Mouse (Mus musculus): Measurements from ENCODE around the gene Hid1. TPM values are rescaled to one million over a fixed set of nuclear protein-coding genes. Genes with fewer than 3 reads are reported as not detected.
A peak's percentile ranks its signal among the peaks of the same experiment; 100 is the strongest.

Gene Hid1
- polyA plus RNA-seq, 1 experiment from 2014 or later = 1.6 TPM

DNA sequence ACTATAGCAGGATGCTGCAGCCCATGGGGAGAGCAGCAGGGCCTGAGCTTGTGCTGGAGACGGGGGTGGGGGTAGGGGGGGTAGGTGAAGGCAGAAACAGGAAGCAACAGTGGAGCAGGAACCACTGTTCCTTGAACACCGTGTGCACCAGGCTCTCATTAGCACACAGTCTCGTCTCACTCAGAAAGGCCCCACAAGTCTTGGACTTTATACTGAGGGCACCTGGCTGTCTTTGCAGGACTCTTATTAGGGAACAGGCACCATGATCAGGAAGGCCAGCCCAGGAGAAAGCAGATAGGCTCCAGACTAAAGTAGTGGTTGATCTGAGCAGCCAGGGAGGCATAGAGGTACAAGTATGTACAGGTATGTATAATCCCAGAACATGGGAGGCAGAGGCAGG is 30.2 kb downstream of the Hid1 start:
- H3K4me1 ChIP-seq (ENCODE audit: control insufficient read depth, insufficient read depth, low read length) = no peaks in the 10 kb centered on the region
- 55% methylated on average over 3 of the region's 3 CpGs for WGBS
- H3K9ac ChIP-seq (ENCODE audit: low read length) = no peak overlapping the region
- no peak overlapping the region for H3K4me2 ChIP-seq (ENCODE audit: low read depth, severe bottlenecking)
- DNase-seq (ENCODE audit: low spot score) (no peak), ATAC-seq (ENCODE audit: insufficient number of reproducible peaks, low FRiP score, low TSS enrichment, low read depth) (no peak)
- H3K27ac ChIP-seq (replicated peaks; ENCODE audit: low read depth, low read length) = no peak overlapping the region
- no peaks in the 10 kb centered on the region for H3K36me3 ChIP-seq (ENCODE audit: control insufficient read depth, insufficient read depth, low read length)
- no peak overlapping the region for H3K4me3 ChIP-seq (ENCODE audit: low read depth, low read length)
- no peaks in the 10 kb centered on the region for H3K9me3 ChIP-seq (ENCODE audit: control insufficient read depth, low read length)
- H3K27me3 ChIP-seq (ENCODE audit: control insufficient read depth, insufficient read depth, low read length) = peaks cover 34% of the 10 kb centered on the region

DNA sequence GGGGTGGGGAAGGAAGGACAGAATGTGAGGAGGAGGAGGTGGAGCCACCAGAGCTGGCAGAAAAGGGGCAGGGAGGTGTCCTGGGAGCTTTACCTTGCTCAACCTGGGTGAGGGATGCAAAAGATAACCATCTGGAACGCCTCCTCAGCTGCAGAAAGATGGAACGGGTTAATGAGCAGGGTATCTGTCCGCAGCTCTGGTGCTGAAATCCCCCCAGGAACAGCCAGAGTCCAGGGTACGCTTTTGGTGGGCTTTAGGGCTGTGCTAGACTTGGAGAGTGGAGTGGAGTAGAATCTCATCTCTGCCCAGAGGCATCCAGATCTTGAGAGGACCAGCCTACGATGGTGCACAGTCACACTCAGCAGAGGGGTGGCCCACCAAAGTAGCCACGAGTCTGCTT is 31.4 kb downstream of the Hid1 start:
- Histone ChIP-seq H3K4me2 (ENCODE audit: low read depth, severe bottlenecking) (no peak overlapping the region), H3K27ac (replicated peaks; ENCODE audit: low read depth, low read length) (no peak overlapping the region), H3K27me3 (ENCODE audit: control insufficient read depth, insufficient read depth, low read length) (peaks cover 34% of the 10 kb centered on the region), H3K36me3 (ENCODE audit: control insufficient read depth, insufficient read depth, low read length) (no peaks in the 10 kb centered on the region), H3K4me3 (ENCODE audit: low read depth, low read length) (no peak overlapping the region), H3K4me1 (ENCODE audit: control insufficient read depth, insufficient read depth, low read length) (no peaks in the 10 kb centered on the region), H3K9ac (ENCODE audit: low read length) (no peak overlapping the region), H3K9me3 (ENCODE audit: control insufficient read depth, low read length) (no peaks in the 10 kb centered on the region)
- ATAC-seq (ENCODE audit: insufficient number of reproducible peaks, low FRiP score, low TSS enrichment, low read depth) = no peak
- 18% methylated on average over 6 of the region's 6 CpGs for WGBS
- DNase-seq (ENCODE audit: low spot score) = peak; percentile 73

DNA sequence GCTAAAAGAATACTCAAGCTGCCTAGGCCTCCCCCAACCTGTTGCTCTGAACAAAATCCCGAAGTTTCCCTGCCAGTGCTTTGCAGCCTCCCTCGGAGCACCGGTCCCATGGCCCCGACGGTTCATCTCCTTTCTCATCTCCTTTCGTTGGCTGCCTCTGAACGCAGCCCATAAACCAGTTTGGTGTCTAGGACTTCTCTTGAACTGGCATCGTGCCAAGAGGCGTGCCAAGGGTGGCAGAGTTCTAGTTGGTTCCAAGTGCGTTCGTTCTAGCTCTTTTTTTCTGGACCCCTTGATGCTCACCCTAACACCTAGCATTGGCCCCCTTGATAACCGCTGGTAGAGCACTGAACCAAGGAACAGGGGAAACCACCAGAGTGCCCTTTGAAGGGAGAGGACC is 32.3 kb downstream of the Hid1 start:
- WGBS = 58% methylated on average over 12 of the region's 12 CpGs
- DNase-seq (ENCODE audit: low spot score) = no peak
- ATAC-seq (ENCODE audit: insufficient number of reproducible peaks, low FRiP score, low TSS enrichment, low read depth) = no peak

DNA sequence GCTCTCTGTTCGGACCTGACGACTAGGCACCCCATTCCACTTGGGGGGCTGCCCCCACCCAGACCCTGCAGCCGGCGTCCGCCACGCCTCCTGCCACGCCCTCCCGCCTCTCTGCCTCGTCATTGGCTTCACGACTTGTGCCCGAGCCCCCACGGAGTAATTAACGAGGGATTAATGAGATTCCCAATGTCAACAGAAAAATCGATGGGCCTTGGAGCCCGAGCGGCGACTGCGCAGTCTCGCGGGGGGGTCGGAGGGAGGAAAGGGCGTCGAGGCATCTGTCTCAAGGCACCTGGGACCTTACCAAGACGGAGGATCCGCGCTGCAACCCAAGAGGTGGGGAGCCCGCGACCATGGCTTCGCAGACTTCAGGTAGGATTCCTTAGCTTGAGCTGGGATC is 33.0 kb downstream of the Hid1 start, which contains the start of gene Otop3:
Gene Otop3, plus strand, starts transcription at position 201 of the 400 bp plus-strand sequence.
- Histone ChIP-seq H3K4me2 (ENCODE audit: low read depth, severe bottlenecking) (no peak within 1 kb of the TSS), H3K9ac (ENCODE audit: low read length) (no peak within 1 kb of the TSS), H3K36me3 (ENCODE audit: control insufficient read depth, insufficient read depth, low read length) (no peaks in the 10 kb centered on the region), H3K27ac (replicated peaks; ENCODE audit: low read depth, low read length) (no peak within 1 kb of the TSS), H3K9me3 (ENCODE audit: control insufficient read depth, low read length) (no peaks in the 10 kb centered on the region), H3K4me3 (ENCODE audit: low read depth, low read length) (no peak within 1 kb of the TSS), H3K27me3 (ENCODE audit: control insufficient read depth, insufficient read depth, low read length) (peaks cover 33% of the 10 kb centered on the region), H3K4me1 (ENCODE audit: control insufficient read depth, insufficient read depth, low read length) (no peaks in the 10 kb centered on the region)
- 5% methylated on average over 29 of the region's 29 CpGs for WGBS
- ATAC-seq (ENCODE audit: insufficient number of reproducible peaks, low FRiP score, low TSS enrichment, low read depth) = no peak
- DNase-seq (ENCODE audit: low spot score) = no peak

More for the DNA sequence above, 32.3 kb downstream of the Hid1 start:
- no peak overlapping the region for H3K4me3 ChIP-seq (ENCODE audit: low read depth, low read length)
- no peaks in the 10 kb centered on the region for H3K9me3 ChIP-seq (ENCODE audit: control insufficient read depth, low read length)
- no peak overlapping the region for H3K9ac ChIP-seq (ENCODE audit: low read length)
- no peak overlapping the region for H3K27ac ChIP-seq (replicated peaks; ENCODE audit: low read depth, low read length)
- H3K4me1 ChIP-seq (ENCODE audit: control insufficient read depth, insufficient read depth, low read length) = no peaks in the 10 kb centered on the region
- H3K4me2 ChIP-seq (ENCODE audit: low read depth, severe bottlenecking) = no peak overlapping the region
- no peaks in the 10 kb centered on the region for H3K36me3 ChIP-seq (ENCODE audit: control insufficient read depth, insufficient read depth, low read length)
- peaks cover 34% of the 10 kb centered on the region for H3K27me3 ChIP-seq (ENCODE audit: control insufficient read depth, insufficient read depth, low read length)

DNA sequence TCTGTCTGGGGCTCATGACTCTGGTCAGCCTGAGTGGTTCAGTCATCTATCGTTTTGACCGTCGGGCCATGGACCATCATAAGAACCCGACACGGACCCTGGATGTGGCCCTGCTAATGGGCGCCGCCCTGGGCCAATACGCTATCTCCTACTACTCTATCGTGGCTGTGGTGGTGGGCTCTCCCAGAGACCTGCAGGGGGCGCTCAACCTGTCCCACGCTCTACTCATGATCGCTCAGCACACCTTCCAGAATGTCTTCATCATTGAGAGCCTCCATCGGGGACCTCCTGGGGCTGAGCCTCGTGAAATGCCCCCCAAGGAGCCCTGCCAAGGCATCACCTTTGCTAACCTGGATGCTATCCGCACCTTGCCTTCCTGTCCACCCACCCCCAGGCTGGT is 38.2 kb downstream of the Hid1 start:
- DNase-seq (ENCODE audit: low spot score) (no peak), ATAC-seq (ENCODE audit: insufficient number of reproducible peaks, low FRiP score, low TSS enrichment, low read depth) (no peak)
- H3K4me1 ChIP-seq (ENCODE audit: control insufficient read depth, insufficient read depth, low read length) = no peaks in the 10 kb centered on the region
- WGBS = 71% methylated on average over 15 of the region's 15 CpGs
- H3K9ac ChIP-seq (ENCODE audit: low read length) = no peak overlapping the region
- H3K4me3 ChIP-seq (ENCODE audit: low read depth, low read length) = no peak overlapping the region
- no peak overlapping the region for H3K4me2 ChIP-seq (ENCODE audit: low read depth, severe bottlenecking)
- H3K9me3 ChIP-seq (ENCODE audit: control insufficient read depth, low read length) = no peaks in the 10 kb centered on the region
- H3K36me3 ChIP-seq (ENCODE audit: control insufficient read depth, insufficient read depth, low read length) = no peaks in the 10 kb centered on the region
- H3K27ac ChIP-seq (replicated peaks; ENCODE audit: low read depth, low read length) = no peak overlapping the region
- peaks cover 13% of the 10 kb centered on the region for H3K27me3 ChIP-seq (ENCODE audit: control insufficient read depth, insufficient read depth, low read length)

DNA sequence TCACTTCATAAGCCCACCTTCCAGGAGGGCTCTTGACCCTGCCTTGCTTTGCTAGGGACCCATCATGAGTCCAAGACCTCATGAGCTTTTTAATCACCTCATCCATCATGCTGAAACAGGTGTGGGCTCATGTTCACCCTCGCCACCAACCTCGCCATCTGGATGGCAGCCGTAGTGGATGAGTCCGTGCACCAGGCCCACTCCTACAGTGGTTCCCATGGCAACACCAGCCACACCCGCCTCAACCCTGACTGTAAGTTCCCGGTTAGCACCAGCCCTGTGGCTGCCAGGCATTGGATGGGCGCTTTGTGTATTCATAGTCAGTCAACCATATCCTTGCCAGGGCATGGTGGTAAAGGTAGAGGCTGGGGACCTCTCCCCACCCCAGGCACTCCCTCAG is 40.8 kb downstream of the Hid1 start:
- no peaks in the 10 kb centered on the region for H3K9me3 ChIP-seq (ENCODE audit: control insufficient read depth, low read length)
- no peak overlapping the region for H3K4me2 ChIP-seq (ENCODE audit: low read depth, severe bottlenecking)
- no peak overlapping the region for H3K9ac ChIP-seq (ENCODE audit: low read length)
- H3K4me1 ChIP-seq (ENCODE audit: control insufficient read depth, insufficient read depth, low read length) = 0 out of 2 replicates have a peak, but pooled peaks cover 2% of the 10 kb centered on the region
- DNase-seq (ENCODE audit: low spot score) = peak; percentile 27
- H3K27me3 ChIP-seq (ENCODE audit: control insufficient read depth, insufficient read depth, low read length) = peaks cover 30% of the 10 kb centered on the region
- H3K4me3 ChIP-seq (ENCODE audit: low read depth, low read length) = no peak overlapping the region
- H3K27ac ChIP-seq (replicated peaks; ENCODE audit: low read depth, low read length) = no peak overlapping the region
- no peaks in the 10 kb centered on the region for H3K36me3 ChIP-seq (ENCODE audit: control insufficient read depth, insufficient read depth, low read length)
- ATAC-seq (ENCODE audit: insufficient number of reproducible peaks, low FRiP score, low TSS enrichment, low read depth) = no peak
- WGBS = 51% methylated on average over 7 of the region's 7 CpGs

DNA sequence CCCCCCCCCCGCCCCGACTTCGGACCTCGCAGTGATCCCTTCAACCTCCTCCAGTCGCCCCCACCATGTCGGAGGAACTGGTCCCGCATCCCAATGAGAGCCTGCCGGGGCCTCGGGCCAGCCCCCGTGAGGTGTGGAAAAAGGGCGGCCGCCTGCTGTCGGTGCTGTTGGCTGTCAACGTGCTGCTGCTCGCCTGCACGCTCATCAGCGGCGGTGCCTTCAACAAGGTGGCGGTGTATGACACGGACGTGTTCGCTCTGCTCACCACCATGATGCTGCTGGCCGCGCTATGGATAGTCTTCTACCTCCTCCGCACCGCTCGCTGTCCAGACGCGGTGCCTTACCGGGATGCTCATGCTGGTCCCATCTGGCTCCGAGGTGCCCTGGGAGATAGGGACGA is 44.2 kb downstream of the Hid1 start:
- Histone ChIP-seq H3K4me3 (ENCODE audit: low read depth, low read length) (no peak overlapping the region), H3K4me1 (ENCODE audit: control insufficient read depth, insufficient read depth, low read length) (0 out of 2 replicates have a peak, but pooled peaks cover 2% of the 10 kb centered on the region), H3K36me3 (ENCODE audit: control insufficient read depth, insufficient read depth, low read length) (no peaks in the 10 kb centered on the region), H3K27ac (replicated peaks; ENCODE audit: low read depth, low read length) (no peak overlapping the region), H3K9me3 (ENCODE audit: control insufficient read depth, low read length) (no peaks in the 10 kb centered on the region), H3K9ac (ENCODE audit: low read length) (no peak overlapping the region), H3K4me2 (ENCODE audit: low read depth, severe bottlenecking) (no peak overlapping the region), H3K27me3 (ENCODE audit: control insufficient read depth, insufficient read depth, low read length) (peaks cover 63% of the 10 kb centered on the region)
- ATAC-seq (ENCODE audit: insufficient number of reproducible peaks, low FRiP score, low TSS enrichment, low read depth) = no peak
- 14% methylated on average over 32 of the region's 32 CpGs for WGBS
- peak; percentile 26 for DNase-seq (ENCODE audit: low spot score)

DNA sequence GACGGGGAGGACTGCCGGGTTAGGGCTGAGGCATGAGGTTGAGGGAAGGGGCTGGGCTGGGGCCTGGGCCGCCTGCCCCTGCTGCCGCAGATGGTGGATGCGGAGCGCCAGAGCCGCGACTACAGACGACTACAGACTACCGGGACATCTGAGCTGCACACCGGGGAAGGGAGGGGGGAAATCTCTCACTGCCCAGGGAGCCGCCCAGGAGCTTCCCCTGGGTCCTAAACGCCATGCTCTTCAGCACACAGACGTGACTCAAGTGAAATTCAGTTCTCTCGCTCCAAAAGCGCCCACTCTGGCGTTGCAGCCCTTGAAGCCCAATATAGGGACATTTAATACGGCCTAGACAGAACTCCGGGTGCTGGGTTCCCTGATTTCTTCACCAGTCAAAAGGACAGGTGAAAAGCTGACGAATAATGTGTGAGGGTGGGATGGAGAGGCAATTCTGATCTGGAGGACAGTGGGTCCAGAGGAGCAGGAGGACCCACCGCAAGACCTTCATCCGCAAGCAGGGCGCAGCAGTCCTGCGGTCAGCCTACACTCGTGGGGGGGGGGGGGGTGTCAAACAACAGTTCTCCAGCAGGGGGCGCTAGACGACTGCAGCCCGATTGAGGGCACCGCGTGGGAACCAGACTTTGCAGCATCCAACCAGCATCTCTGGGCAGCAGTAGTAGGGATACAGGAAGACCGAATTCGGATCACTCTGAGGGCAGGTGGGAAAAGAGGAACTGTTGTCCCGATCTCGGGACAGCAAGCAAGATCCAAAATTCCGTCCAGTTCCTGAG is 45.5 kb downstream of the Hid1 start, which contains the start of gene Ush1g:
Gene Ush1g, minus strand, starts transcription at position 136 of the 788 bp plus-strand sequence.
- H3K4me2 ChIP-seq (ENCODE audit: low read depth, severe bottlenecking) = no peak within 1 kb of the TSS
- 0 out of 2 replicates have a peak, but pooled peaks cover 2% of the 10 kb centered on the region for H3K4me1 ChIP-seq (ENCODE audit: control insufficient read depth, insufficient read depth, low read length)
- no peaks in the 10 kb centered on the region for H3K36me3 ChIP-seq (ENCODE audit: control insufficient read depth, insufficient read depth, low read length)
- H3K27ac ChIP-seq (replicated peaks; ENCODE audit: low read depth, low read length) = no peak within 1 kb of the TSS
- 5% methylated on average over 35 of the region's 35 CpGs for WGBS
- H3K4me3 ChIP-seq (ENCODE audit: low read depth, low read length) = no peak within 1 kb of the TSS
- DNase-seq (ENCODE audit: low spot score) = peak; percentile 86
- ATAC-seq (ENCODE audit: insufficient number of reproducible peaks, low FRiP score, low TSS enrichment, low read depth) = peak; percentile 58; the same call in 1 of the 2 replicates
- no peaks in the 10 kb centered on the region for H3K9me3 ChIP-seq (ENCODE audit: control insufficient read depth, low read length)
- no peak within 1 kb of the TSS for H3K9ac ChIP-seq (ENCODE audit: low read length)
- H3K27me3 ChIP-seq (ENCODE audit: control insufficient read depth, insufficient read depth, low read length) = peaks cover 75% of the 10 kb centered on the region
